Mouse (Mus musculus): ENCODE data around the gene Tecpr1. TPM values are rescaled to one million over a fixed set of nuclear protein-coding genes. Genes with fewer than 3 reads are reported as not detected.

Gene Tecpr1
- total RNA-seq, 2 experiments from 2014 or later, result 91.9 to 92.5 TPM

- DNase-seq (ENCODE audit: low spot score in 2 of 2), result no peak
These were observed 49.8 kb downstream of the Tecpr1 start for GRCm38 (mm10) chr5:144173648-144174047.

GRCm38 (mm10) chr5:144169275-144169975 lies 54.0 kb downstream of the Tecpr1 start:
- no peak for DNase-seq (ENCODE audit: low spot score in 2 of 2)

GRCm38 (mm10) chr5:144165756-144166155 lies 57.7 kb downstream of the Tecpr1 start:
- no peak for DNase-seq (ENCODE audit: low spot score in 2 of 2)

GRCm38 (mm10) chr5:144162813-144163517 lies 60.5 kb downstream of the Tecpr1 start:
- no peak for DNase-seq (ENCODE audit: low spot score in 2 of 2)

GRCm38 (mm10) chr5:144162080-144162812 lies 61.2 kb downstream of the Tecpr1 start:
- no peak for DNase-seq (ENCODE audit: low spot score in 2 of 2)

DNA sequence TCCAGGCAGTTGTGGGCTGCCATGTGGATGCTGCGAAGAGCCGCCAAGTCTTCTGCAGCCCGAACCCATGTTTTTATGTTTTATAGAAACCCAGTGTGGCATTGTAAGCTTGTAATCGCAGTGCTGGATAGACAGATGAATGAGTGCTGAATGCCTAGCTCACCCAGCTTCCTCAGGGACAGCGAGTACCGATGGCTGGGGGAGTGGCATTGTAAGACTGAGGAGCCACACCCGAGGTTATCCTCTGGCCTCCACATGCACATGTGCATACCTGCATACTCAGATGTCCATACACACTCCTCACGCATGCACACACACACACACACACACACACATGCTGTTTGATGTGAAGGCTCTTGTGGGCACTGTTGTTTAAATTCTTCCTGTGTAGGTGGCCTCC lies 64.3 kb downstream of the Tecpr1 start:
- DNase-seq (ENCODE audit: low spot score in 2 of 2), result no peak

DNA sequence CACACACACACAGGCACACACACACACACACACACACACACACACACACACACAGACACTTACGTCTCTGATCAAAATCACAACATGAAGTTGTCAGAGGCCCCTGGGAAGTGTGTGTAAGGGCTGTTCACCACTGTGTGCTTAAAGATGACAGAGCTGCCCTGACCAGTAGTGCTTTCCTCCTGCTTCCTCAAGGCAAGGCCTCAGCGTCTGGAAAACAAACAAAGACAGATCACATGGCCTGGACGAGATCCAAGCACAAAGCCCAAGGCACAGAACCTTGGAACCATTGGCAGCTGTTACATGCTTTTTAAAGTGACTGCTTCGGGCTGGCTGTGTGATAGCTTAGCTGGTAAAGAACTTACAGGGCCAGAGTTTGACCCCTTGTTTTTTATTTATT lies 64.8 kb downstream of the Tecpr1 start:
- DNase-seq (ENCODE audit: low spot score in 2 of 2), result peak in 1 of 2 experiments; percentile 55

DNA sequence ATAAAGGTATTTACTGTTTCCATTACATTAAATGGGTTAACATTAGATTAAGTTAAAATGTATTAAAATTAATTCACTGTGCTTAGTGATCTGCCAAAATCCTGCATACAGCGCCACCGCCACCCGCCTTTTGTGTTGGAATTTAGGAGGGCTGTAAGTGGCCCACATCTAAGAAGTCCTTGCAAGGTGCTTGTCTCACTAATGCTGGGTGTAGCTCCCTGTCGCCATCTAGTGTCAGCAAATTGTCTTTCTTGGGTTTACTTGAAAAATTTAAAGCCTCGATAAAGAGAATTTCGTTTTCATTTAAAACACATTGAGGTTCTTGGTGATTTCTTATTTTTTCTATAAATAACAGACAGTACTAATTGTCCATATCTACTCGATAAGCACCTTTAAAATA lies 68.9 kb downstream of the Tecpr1 start:
- DNase-seq (ENCODE audit: low spot score in 2 of 2), result peak; percentile 73 to 76

DNA sequence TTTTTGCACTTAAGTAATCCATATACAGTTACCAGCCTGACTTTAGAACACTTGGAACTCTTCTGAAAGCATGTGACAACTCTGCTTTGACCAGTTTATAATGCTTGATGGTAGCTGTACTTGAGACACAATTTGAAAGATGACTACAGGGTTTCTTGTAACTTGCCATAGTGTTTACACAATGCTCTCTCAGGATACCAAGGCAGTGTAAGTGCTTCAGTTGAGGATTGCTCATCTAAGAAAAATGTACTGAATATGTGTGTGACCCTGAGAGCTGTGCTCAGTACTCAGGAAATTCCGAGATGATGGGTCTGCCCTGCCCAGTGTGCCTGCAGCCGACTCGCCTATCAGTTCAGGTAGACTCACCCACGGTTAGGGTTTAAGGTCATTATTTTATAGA lies 72.1 kb downstream of the Tecpr1 start:
- DNase-seq (ENCODE audit: low spot score in 2 of 2), result no peak

- DNase-seq (ENCODE audit: low spot score in 2 of 2), result no peak
These were observed 73.9 kb downstream of the Tecpr1 start for GRCm38 (mm10) chr5:144149530-144149929.

DNA sequence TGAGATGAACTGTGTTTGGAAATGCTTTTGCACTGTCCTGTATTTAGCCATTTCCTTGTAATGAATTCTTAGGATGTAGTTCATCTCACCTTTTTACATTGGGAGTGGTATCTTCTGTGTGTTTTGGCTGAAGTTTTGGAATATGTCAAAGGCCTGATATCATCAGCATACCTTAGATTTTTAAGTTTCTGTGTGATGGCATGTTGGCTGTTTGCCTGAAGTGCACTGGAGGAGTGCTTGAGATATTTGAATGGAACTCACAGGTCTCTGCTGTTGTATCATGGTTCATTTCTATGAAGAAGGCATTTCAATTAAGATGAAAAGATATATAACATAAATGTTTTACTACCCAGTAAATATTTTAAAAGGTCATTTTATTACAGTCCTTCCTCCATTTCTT lies 76.5 kb downstream of the Tecpr1 start:
- DNase-seq (ENCODE audit: low spot score in 2 of 2), result no peak

Other genes starting within 250 kb of the Tecpr1 start
- gene Ccz1, start 208.7 kb downstream of the Tecpr1 start, total RNA-seq (2021), result 10 to 100 TPM; 37.5 to 42.8 TPM
- 1 to 10 TPM in 1 of 2 experiments, under 1 TPM in 1; 0.60 to 1.9 TPM for gene Ocm, start 196.9 kb downstream of the Tecpr1 start, total RNA-seq (2021)
- gene Lmtk2, start 123.2 kb downstream of the Tecpr1 start, total RNA-seq (2021), result 100 to 1,000 TPM; 150 to 165 TPM
- gene Bhlha15, start 33.3 kb downstream of the Tecpr1 start, total RNA-seq (2021), result under 1 TPM; 0.16 to 0.30 TPM
- 10 to 100 TPM; 67.8 to 73.6 TPM for gene Bri3, start 20.8 kb upstream of the Tecpr1 start, total RNA-seq (2021)
- 1 to 10 TPM in 1 of 2 experiments, under 1 TPM in 1; 0.45 to 1.2 TPM for gene Baiap2l1, start 134.5 kb upstream of the Tecpr1 start, total RNA-seq (2021)

All from left cerebral cortex, adult 18-20 months (tissue).